Mouse (Mus musculus) kidney, embryonic 15.5 days (tissue): ENCODE data around the gene Llgl1. TPM values are rescaled to one million over a fixed set of nuclear protein-coding genes. Genes with fewer than 3 reads are reported as not detected.

Source experiments
- ATAC-seq: fragments of 200-750 bp; cut with Nextera tagmentation; replicated peaks from 2 replicates; pipeline ENCODE4 v1.8.0; 2017; ENCODE audit warnings: moderate TSS enrichment; ENCODE audit not compliant: low FRiP score
- H3K27ac ChIP-seq: fragments of 300-500 bp; sonication (generic); 2 replicates; pipeline ENCODE4 v1.5.1; 2015; ENCODE audit warnings: mild to moderate bottlenecking, inconsistent platforms
- H3K27me3 ChIP-seq: fragments of 300-500 bp; sonication (generic); 2 replicates; pipeline ENCODE4 v1.6.1; 2015; ENCODE audit warnings: inconsistent platforms
- H3K36me3 ChIP-seq: fragments of 300-500 bp; sonication (generic); 2 replicates; pipeline ENCODE4 v1.6.1; 2015; ENCODE audit warnings: inconsistent platforms
- H3K4me1 ChIP-seq: fragments of 300-500 bp; sonication (generic); 2 replicates; pipeline ENCODE4 v1.6.1; 2015; ENCODE audit warnings: inconsistent platforms
- H3K4me2 ChIP-seq: fragments of 300-500 bp; sonication (generic); 2 replicates; pipeline ENCODE4 v1.6.1; 2015; ENCODE audit warnings: moderate library complexity, mild to moderate bottlenecking, inconsistent platforms
- H3K4me3 ChIP-seq: fragments of 300-500 bp; sonication (generic); replicated peaks from 2 replicates; pipeline ENCODE4 v1.5.1; 2015; ENCODE audit warnings: mild to moderate bottlenecking, inconsistent platforms
- H3K9ac ChIP-seq: fragments of 300-500 bp; sonication (generic); 2 replicates; pipeline ENCODE4 v1.6.1; 2015; ENCODE audit warnings: mild to moderate bottlenecking, inconsistent platforms
- H3K9me3 ChIP-seq: fragments of 300-500 bp; sonication (generic); replicated peaks from 2 replicates; pipeline ENCODE4 v1.6.1; 2016; ENCODE audit warnings: inconsistent platforms
- WGBS: fragments of 180-500 bp; shearing (Covaris S2); methylation state at CpG from one replicate; pipeline ENCODE4 v1.1.7; 2015; ENCODE audit warnings: mixed read lengths; 5-methylcytosine and 5-hydroxymethylcytosine counted together
- microRNA-seq: library from miRNA; unstranded; fragments of <30 nt; microRNA quantifications from one replicate; pipeline ENCODE4, GENCODE M21; 2016
- polyA plus RNA-seq: library from polyadenylated mRNA; unstranded; fragments of >200 nt; fragmentation: Nextera tagmentation; extraction: Ambion mirVana; gene quantifications from 2 replicates; pipeline ENCODE4 v1.2.1, GENCODE M21; 2015

The Llgl1 gene
- polyA plus RNA-seq, 1 experiment from 2014 or later = 61.4 TPM

DNA sequence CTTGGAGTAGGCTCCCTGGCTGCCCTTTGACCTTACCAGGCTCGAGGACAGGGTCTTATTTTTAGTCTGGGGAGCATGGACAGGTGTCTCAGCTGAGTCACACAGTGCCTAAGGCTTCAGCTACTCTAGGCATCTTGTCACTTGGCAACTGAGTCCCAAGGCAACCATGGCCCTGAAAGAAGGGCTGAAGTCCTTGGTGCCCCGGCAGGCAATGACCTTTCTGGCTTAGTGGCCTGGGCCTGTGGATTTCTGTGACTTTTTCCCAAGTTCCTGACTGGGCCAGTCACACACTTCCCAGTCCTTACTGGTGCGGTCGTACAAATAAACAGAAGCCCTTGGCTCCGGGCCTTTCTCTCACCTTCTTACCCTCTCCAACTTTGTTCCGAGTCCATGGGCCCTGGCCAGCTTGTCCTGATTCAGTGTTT, 29.7 kb downstream of the Llgl1 start:
- H3K36me3 ChIP-seq = peaks cover 45% of the 10 kb centered on the region
- 72% methylated on average over 6 of the region's 6 CpGs for WGBS
- no peak overlapping the region for H3K27ac ChIP-seq
- H3K4me2 ChIP-seq = peak overlapping the region; percentile 62
- H3K9me3 ChIP-seq = no peaks in the 10 kb centered on the region
- H3K9ac ChIP-seq = no peak overlapping the region
- peak overlapping the region; percentile 84 for H3K4me3 ChIP-seq
- ATAC-seq = no peak
- H3K27me3 ChIP-seq = no peaks in the 10 kb centered on the region
- peaks cover 32% of the 10 kb centered on the region for H3K4me1 ChIP-seq

DNA sequence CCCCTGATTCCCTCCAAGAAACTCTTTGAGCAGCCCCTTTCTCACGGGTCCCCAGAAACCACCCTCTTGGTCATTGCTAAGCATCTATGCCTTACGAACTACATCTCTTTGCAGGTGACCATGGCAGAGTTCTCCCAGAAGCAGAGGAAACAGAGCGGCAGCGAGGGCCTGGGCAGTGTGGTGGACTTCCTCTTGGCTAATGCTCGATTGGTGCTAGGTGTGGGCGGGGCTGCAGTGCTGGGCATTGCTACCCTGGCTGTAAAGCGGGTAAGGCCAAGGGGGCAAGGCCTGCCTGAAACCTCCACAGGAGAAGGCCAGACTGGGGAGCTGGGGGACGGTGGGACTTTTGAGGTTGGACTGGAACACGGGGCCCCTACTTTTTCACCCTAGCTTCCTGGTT, 30.6 kb downstream of the Llgl1 start:
- Histone ChIP-seq H3K9ac (no peak overlapping the region), H3K4me3 (no peak overlapping the region), H3K4me1 (peaks cover 32% of the 10 kb centered on the region), H3K4me2 (no peak overlapping the region), H3K36me3 (peaks cover 37% of the 10 kb centered on the region), H3K9me3 (no peaks in the 10 kb centered on the region), H3K27me3 (no peaks in the 10 kb centered on the region), H3K27ac (no peak overlapping the region)
- 83% methylated on average over 9 of the region's 9 CpGs for WGBS
- ATAC-seq = no peak

GRCm38 (mm10) chr11:60731251-60731650, 31.7 kb downstream of the Llgl1 start:
- WGBS = 93% methylated on average over 14 of the region's 14 CpGs
- H3K4me3 ChIP-seq = no peak overlapping the region
- no peak overlapping the region for H3K4me2 ChIP-seq

DNA sequence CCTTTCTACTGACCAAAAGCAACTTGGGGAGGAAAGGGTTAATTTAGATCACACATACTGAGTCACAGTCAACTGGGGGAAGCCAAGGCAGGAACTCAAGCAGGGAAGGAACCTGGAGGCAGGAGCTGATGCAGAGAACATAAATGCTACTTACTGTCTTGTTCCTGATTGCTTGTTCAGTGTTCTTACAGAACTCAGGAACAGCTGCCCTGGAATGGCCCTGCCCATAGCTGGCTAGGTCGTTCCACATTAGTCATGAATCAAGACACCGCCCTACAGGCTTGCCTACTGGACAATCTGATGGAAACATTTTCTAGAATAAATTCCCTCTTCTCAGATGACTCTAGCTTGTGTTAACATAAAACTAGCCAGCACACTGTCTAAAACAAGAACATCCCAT, 34.7 kb downstream of the Llgl1 start:
- no peak for ATAC-seq
- H3K9ac ChIP-seq = no peak overlapping the region
- H3K27me3 ChIP-seq = no peaks in the 10 kb centered on the region
- no peak overlapping the region for H3K4me3 ChIP-seq
- no peaks in the 10 kb centered on the region for H3K9me3 ChIP-seq
- H3K4me2 ChIP-seq = no peak overlapping the region
- H3K4me1 ChIP-seq = peaks cover 6% of the 10 kb centered on the region
- WGBS = 71% methylated on average over 2 of the region's 2 CpGs
- peaks cover 49% of the 10 kb centered on the region for H3K36me3 ChIP-seq
- no peak overlapping the region for H3K27ac ChIP-seq

More at GRCm38 (mm10) chr11:60731251-60731650, 31.7 kb downstream of the Llgl1 start:
- Histone ChIP-seq H3K27me3 (no peaks in the 10 kb centered on the region), H3K4me1 (peaks cover 26% of the 10 kb centered on the region), H3K36me3 (peaks cover 37% of the 10 kb centered on the region), H3K27ac (no peak overlapping the region), H3K9ac (no peak overlapping the region), H3K9me3 (no peaks in the 10 kb centered on the region)
- ATAC-seq = no peak

DNA sequence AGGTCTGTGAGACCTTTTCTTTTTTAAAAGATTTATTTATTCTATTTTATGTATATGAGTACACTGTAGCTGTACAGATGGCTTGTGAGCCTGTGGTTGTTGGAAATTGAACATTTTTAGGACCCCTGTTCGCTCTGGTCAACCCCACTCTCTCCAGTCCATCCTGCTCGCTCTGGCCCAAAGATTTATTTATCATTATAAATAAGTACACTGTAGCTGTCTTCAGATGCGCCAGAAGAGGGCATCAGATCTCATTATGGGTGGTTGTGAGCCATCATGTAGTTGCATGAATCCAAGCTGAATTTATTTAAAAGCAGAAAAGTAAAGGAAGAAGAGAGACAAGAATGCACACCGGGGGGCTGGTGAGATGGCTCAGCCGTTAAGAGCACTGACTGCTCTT, 35.7 kb downstream of the Llgl1 start:
- Histone ChIP-seq H3K9me3 (no peaks in the 10 kb centered on the region), H3K9ac (no peak overlapping the region), H3K4me1 (no peaks in the 10 kb centered on the region), H3K4me3 (no peak overlapping the region), H3K36me3 (peaks cover 57% of the 10 kb centered on the region), H3K27me3 (no peaks in the 10 kb centered on the region), H3K27ac (no peak overlapping the region), H3K4me2 (no peak overlapping the region)
- no peak for ATAC-seq
- WGBS = 79% methylated on average over 5 of the region's 5 CpGs

DNA sequence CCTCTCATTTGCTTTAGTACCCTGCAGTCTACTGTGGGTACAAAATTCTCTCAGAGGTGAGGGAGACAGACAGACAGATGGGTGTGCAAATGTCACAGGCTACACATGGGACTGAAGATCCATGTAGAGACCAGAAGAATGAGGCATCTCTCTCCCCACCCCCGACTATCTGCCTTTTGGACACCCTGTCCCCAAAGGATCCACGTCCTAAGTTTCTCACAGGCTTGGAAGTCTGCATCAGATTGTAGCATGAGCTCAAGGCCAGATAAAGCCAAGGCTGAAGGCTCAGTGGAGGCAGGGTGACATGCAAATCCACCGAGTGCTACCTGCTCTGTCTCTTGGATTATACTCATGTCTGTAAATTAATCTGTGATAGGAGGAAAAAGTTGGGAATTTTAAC, 37.0 kb downstream of the Llgl1 start:
- no peak for ATAC-seq
- no peak overlapping the region for H3K4me2 ChIP-seq
- WGBS = 84% methylated on average over 3 of the region's 3 CpGs

DNA sequence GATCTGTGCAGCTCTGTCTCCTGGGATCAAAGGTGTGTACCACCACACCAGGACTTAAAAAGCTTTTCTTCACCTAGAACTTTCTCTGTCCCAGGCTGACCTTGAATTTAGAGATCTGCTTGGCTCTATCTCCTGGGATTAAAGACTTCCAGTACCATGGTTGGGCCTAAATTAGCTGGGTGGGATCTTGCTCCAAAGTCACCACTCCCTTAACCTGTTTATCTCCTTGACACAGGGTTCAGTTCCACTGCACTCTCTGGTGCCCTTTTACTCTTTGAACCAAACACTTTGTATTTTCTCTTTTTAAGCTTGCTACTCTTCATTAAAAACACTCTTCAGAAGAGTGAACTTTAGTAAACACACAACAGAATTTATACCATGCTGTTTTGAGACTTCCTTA, 37.9 kb downstream of the Llgl1 start:
- no peak overlapping the region for H3K9ac ChIP-seq
- H3K4me2 ChIP-seq = no peak overlapping the region
- H3K27me3 ChIP-seq = no peaks in the 10 kb centered on the region
- no peak overlapping the region for H3K27ac ChIP-seq
- H3K9me3 ChIP-seq = no peaks in the 10 kb centered on the region
- peaks cover 59% of the 10 kb centered on the region for H3K36me3 ChIP-seq
- H3K4me3 ChIP-seq = no peak overlapping the region
- H3K4me1 ChIP-seq = no peaks in the 10 kb centered on the region
- ATAC-seq = no peak

More for the DNA sequence above, 37.0 kb downstream of the Llgl1 start:
- Histone ChIP-seq H3K4me1 (no peaks in the 10 kb centered on the region), H3K9ac (no peak overlapping the region), H3K9me3 (no peaks in the 10 kb centered on the region), H3K27me3 (no peaks in the 10 kb centered on the region), H3K36me3 (peaks cover 59% of the 10 kb centered on the region), H3K27ac (no peak overlapping the region), H3K4me3 (no peak overlapping the region)

DNA sequence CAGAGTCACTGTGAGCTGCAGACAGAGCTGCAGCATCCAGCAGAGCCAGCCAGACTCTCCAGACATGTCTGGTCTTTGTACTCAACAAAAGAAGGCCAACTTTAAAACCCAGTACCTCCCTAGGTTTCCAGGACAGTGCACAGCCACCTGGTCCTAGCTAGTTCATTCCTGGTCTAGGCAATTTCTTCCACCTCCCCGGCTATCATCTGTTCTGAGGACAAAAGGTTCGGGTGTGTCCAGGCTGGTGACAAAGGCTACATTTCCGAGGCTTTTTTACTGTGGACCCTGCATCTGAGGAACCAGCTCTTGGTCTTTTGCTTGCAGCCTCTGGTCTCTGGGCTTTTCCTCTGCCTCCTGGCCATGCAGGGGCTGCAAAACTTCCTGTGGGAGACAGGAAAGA, 40.8 kb downstream of the Llgl1 start:
- Histone ChIP-seq H3K4me3 (no peak overlapping the region), H3K9me3 (no peaks in the 10 kb centered on the region), H3K27me3 (no peaks in the 10 kb centered on the region), H3K27ac (no peak overlapping the region), H3K4me1 (no peaks in the 10 kb centered on the region), H3K4me2 (no peak overlapping the region), H3K9ac (no peak overlapping the region), H3K36me3 (peaks cover 71% of the 10 kb centered on the region)
- WGBS = 88% methylated on average over 3 of the region's 3 CpGs
- no peak for ATAC-seq

DNA sequence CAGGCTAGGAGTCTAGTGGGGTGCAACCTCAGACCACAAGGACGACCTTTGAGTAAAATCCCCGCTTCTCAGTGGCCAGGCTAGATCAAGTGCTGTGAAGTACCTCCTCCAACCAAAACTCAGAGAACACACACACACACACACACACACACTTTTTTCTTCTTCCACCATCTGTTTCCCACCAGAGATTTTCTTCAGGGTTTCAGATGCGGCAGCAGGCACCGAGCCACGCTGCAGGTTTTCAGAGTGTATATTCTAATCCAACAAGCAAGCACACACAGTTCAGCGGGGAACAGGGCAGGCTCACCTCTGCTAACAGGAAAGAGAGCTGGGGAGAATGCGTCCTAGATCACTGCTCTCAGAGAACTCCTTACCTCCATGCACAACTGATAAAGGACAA, 56.0 kb downstream of the Llgl1 start:
- no peaks in the 10 kb centered on the region for H3K27me3 ChIP-seq
- no peak for ATAC-seq
- no peak overlapping the region for H3K4me3 ChIP-seq
- peaks cover 91% of the 10 kb centered on the region for H3K36me3 ChIP-seq
- H3K9me3 ChIP-seq = no peaks in the 10 kb centered on the region
- no peaks in the 10 kb centered on the region for H3K4me1 ChIP-seq
- no peak overlapping the region for H3K9ac ChIP-seq
- 97% methylated on average over 7 of the region's 7 CpGs for WGBS
- H3K4me2 ChIP-seq = no peak overlapping the region
- H3K27ac ChIP-seq = no peak overlapping the region

GRCm38 (mm10) chr11:60761681-60762080, 62.2 kb downstream of the Llgl1 start:
- peaks cover 64% of the 10 kb centered on the region for H3K36me3 ChIP-seq
- no peak overlapping the region for H3K4me2 ChIP-seq
- no peaks in the 10 kb centered on the region for H3K27me3 ChIP-seq
- H3K4me3 ChIP-seq = no peak overlapping the region
- no peak for ATAC-seq
- no peaks in the 10 kb centered on the region for H3K9me3 ChIP-seq
- no peak overlapping the region for H3K9ac ChIP-seq
- no peak overlapping the region for H3K27ac ChIP-seq
- WGBS = 85% methylated on average over 3 of the region's 3 CpGs
- no peaks in the 10 kb centered on the region for H3K4me1 ChIP-seq

Small RNA genes within 50 kb of the gene (microRNA-seq; reads per million reads assigned to microRNA genes)
- gene Mir5100 = 1.0 reads per million

Other genes with a start within 250 kb of the Llgl1 start
- gene Drg2, start 245.1 kb upstream of the Llgl1 start, polyA plus RNA-seq = 106 and 120 TPM in 2 replicates
- gene Myo15, start 230.4 kb upstream of the Llgl1 start, polyA plus RNA-seq = 0.23 and 0.26 TPM in 2 replicates
- gene Alkbh5, start 163.3 kb upstream of the Llgl1 start, polyA plus RNA-seq = 37.5 and 37.9 TPM in 2 replicates
- gene Flii, start 27.5 kb downstream of the Llgl1 start, polyA plus RNA-seq = 78.1 and 79.0 TPM in 2 replicates
- 15.7 TPM in 2 replicates for gene Mief2, start 28.7 kb downstream of the Llgl1 start, polyA plus RNA-seq
- gene Top3a, start 77.6 kb downstream of the Llgl1 start, polyA plus RNA-seq = 17.3 TPM in 2 replicates
- 6.3 and 6.8 TPM in 2 replicates for gene Smcr8, start 77.8 kb downstream of the Llgl1 start, polyA plus RNA-seq
- 72.5 and 79.3 TPM in 2 replicates for gene Shmt1, start 112.0 kb downstream of the Llgl1 start, polyA plus RNA-seq
- 36.0 and 38.2 TPM in 2 replicates for gene Dhrs7b, start 130.9 kb downstream of the Llgl1 start, polyA plus RNA-seq
- gene Tmem11, start 179.5 kb downstream of the Llgl1 start, polyA plus RNA-seq = 65.4 and 67.7 TPM in 2 replicates
- 21.8 and 24.2 TPM in 2 replicates for gene Natd1, start 215.0 kb downstream of the Llgl1 start, polyA plus RNA-seq
- 117 and 127 TPM in 2 replicates for gene Map2k3, start 232.3 kb downstream of the Llgl1 start, polyA plus RNA-seq